Mouse (Mus musculus) liver, embryonic 14.5 days (tissue): ENCODE data around the gene Dnaic1.

ENCODE experiments used
- CTCF ChIP-seq: IDR thresholded peaks from 2 replicates; pipeline ENCODE4 v1.5.1; 2016; ENCODE audit warnings: antibody characterized with exemption, low read depth, control low read depth
- EP300 ChIP-seq: IDR thresholded peaks from 2 replicates; pipeline ENCODE4 v1.6.1; 2016; ENCODE audit warnings: antibody characterized with exemption, low read depth

GRCm38 (mm10) chr4:41662723-41663122, 93.1 kb downstream of the Dnaic1 start:
- no peak for TF ChIP-seq EP300
- TF ChIP-seq CTCF, result no peak
